Mouse (Mus musculus): ENCODE measurements at regions not wholly inside any gene's neighbourhood (a gene's known extent, or its start where the extent isn't known, plus 50 kb on each side); places are given as distances from the start of the nearest gene placed in this dataset.
"Not testable (repeated sequence)": the region's sequence is repeated elsewhere in the genome, so short reads cannot be mapped to it uniquely, and the experiment has no call there.

- DNase-seq: no peak
These were observed 142.0 kb upstream of the Cntnap4 start for GRCm38 (mm10) chr8:112427721-112428389.

- DNase-seq: no peak
These were observed 157.9 kb upstream of the Cntnap4 start for GRCm38 (mm10) chr8:112411968-112412367.

GRCm38 (mm10) chr8:112411213-112411612 lies 158.6 kb upstream of the Cntnap4 start:
- DNase-seq: peak; percentile 49

GRCm38 (mm10) chr8:112408211-112408735 lies 161.6 kb upstream of the Cntnap4 start:
- no peak for DNase-seq

GRCm38 (mm10) chr8:112404087-112404486 lies 165.8 kb upstream of the Cntnap4 start:
- peak; percentile 67 for DNase-seq

- DNase-seq: no peak
These were observed 172.4 kb upstream of the Cntnap4 start for GRCm38 (mm10) chr8:112397438-112397837.

- DNase-seq: no peak
These were observed 179.7 kb upstream of the Cntnap4 start for GRCm38 (mm10) chr8:112390108-112390507.

GRCm38 (mm10) chr8:112348323-112348722 lies 221.5 kb upstream of the Cntnap4 start:
- no peak for DNase-seq

- no peak for DNase-seq
These were observed 236.7 kb upstream of the Cntnap4 start for GRCm38 (mm10) chr8:112333171-112333570.

GRCm38 (mm10) chr8:112332021-112332420 lies 237.8 kb upstream of the Cntnap4 start:
- no peak for DNase-seq

GRCm38 (mm10) chr8:112309816-112310215 lies 260.0 kb upstream of the Cntnap4 start:
- no peak for DNase-seq

- DNase-seq: no peak
These were observed 261.5 kb upstream of the Cntnap4 start for GRCm38 (mm10) chr8:112308354-112308753.

- DNase-seq: no peak
These were observed 272.8 kb upstream of the Cntnap4 start for GRCm38 (mm10) chr8:112297021-112297420.

GRCm38 (mm10) chr8:112283316-112283715 lies 268.5 kb upstream of the Gm6793 start:
- no peak for DNase-seq

GRCm38 (mm10) chr8:112269598-112269997 lies 254.8 kb upstream of the Gm6793 start:
- no peak for DNase-seq

GRCm38 (mm10) chr8:112269214-112269566 lies 254.4 kb upstream of the Gm6793 start:
- DNase-seq: no peak

- DNase-seq: no peak
These were observed 253.8 kb upstream of the Gm6793 start for GRCm38 (mm10) chr8:112268544-112269213.

GRCm38 (mm10) chr8:112257922-112258475 lies 243.2 kb upstream of the Gm6793 start:
- no peak for DNase-seq

GRCm38 (mm10) chr8:112257311-112257894 lies 242.6 kb upstream of the Gm6793 start:
- DNase-seq: no peak

GRCm38 (mm10) chr8:112246629-112247028 lies 231.8 kb upstream of the Gm6793 start:
- DNase-seq: not testable (repeated sequence)

- DNase-seq: no peak
These were observed 223.8 kb upstream of the Gm6793 start for GRCm38 (mm10) chr8:112238681-112239080.

GRCm38 (mm10) chr8:112236751-112237150 lies 221.9 kb upstream of the Gm6793 start:
- DNase-seq: not testable (repeated sequence)

- no peak for DNase-seq
These were observed 204.8 kb upstream of the Gm6793 start for GRCm38 (mm10) chr8:112219656-112220055.

GRCm38 (mm10) chr8:112212170-112212569 lies 197.3 kb upstream of the Gm6793 start:
- no peak for DNase-seq
